Mouse (Mus musculus) olfactory bulb, adult 2 months (tissue): ENCODE results near the gene Zkscan14. TPM values are rescaled to one million over a fixed set of nuclear protein-coding genes. Genes with fewer than 3 reads are reported as not detected.
A peak's percentile ranks its signal among the peaks of the same experiment; 100 is the strongest.

ENCODE experiments used
- H3K27ac ChIP-seq: fragments of 200-500 bp; 2 replicates; pipeline ENCODE4 v1.5.1; 2012; ENCODE audit warnings: low read depth, low read length; ENCODE audit not compliant: insufficient read depth
- H3K4me1 ChIP-seq: fragments of 200-500 bp; 2 replicates; pipeline ENCODE4 v1.6.1; 2012; ENCODE audit warnings: low read length; ENCODE audit not compliant: control insufficient read depth, insufficient read depth
- H3K4me3 ChIP-seq: fragments of 200-500 bp; 2 replicates; pipeline ENCODE4 v1.5.1; 2012; ENCODE audit warnings: mild to moderate bottlenecking, low read depth, low read length, moderate library complexity; ENCODE audit not compliant: insufficient read depth
- CTCF ChIP-seq: fragments of 200-500 bp; IDR thresholded peaks from 2 replicates; pipeline ENCODE4 v1.5.1; 2012; ENCODE audit warnings: low read depth, mild to moderate bottlenecking, low read length, moderate library complexity; ENCODE audit not compliant: insufficient read depth
- POLR2A ChIP-seq: fragments of 200-500 bp; IDR thresholded peaks from 2 replicates; pipeline ENCODE4 v1.6.1; 2012; ENCODE audit warnings: mild to moderate bottlenecking, low read depth, low read length, moderate library complexity; ENCODE audit not compliant: insufficient read depth
- WGBS: fragments of 180-500 bp; shearing (Covaris S2); methylation state at CpG from one replicate; pipeline ENCODE4 v1.1.7; 2018; 5-methylcytosine and 5-hydroxymethylcytosine counted together
- polyA plus RNA-seq: library from polyadenylated mRNA; stranded (reverse); fragments of >200 nt; gene quantifications from 2 replicates; pipeline ENCODE4 v1.2.4, GENCODE M21; 2012; ENCODE audit warnings: low replicate concordance; ENCODE audit not compliant: missing spikeins, insufficient read depth, insufficient read length

The Zkscan14 gene
- polyA plus RNA-seq, 1 experiment: not detected

DNA sequence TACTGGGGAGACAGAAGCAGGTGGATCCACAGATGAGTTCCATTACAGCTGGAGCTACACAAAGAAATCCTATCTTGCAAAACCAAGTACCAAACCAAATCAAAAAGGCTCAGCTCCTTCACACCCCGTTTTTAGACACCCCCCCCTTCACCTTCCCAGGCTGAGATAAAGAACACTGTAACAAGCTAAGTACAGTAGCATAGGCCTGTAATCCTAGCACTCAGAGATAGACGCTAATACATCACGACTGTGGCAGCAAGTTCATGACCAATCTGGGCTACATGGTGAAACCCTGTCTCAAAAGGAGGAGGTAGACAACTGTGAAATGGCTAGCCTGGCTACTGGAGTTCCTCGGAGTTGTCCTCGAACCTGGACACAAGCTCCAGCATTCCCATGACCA, 11.3 kb downstream of the Zkscan14 start:
- H3K4me3 ChIP-seq: peak overlapping the region; percentile 97
- H3K4me1 ChIP-seq: peaks cover 9% of the 10 kb centered on the region
- peak overlapping the region; percentile 89 for H3K27ac ChIP-seq
- TF ChIP-seq CTCF: no peak
- no peak for TF ChIP-seq POLR2A
- WGBS: 23% methylated on average over 5 of the region's 5 CpGs

DNA sequence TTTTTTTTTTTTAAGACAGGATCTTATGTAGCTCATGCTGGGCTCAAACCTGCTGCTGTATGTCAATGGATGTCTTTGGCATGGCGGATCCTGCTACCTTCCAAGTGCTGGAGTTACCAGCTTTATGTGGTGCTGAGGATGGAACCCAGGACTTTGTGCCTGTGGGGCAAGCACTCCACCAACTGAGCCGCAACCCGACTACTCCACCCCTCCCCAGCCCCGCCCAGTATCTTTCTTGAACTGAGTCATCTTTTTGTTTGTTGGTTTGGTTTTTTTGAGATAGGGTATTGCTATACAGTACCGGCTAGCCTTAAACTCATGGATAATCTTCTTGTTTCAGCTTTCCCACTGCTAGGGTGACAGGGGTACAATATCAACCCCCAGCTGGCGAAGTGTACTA, 12.3 kb downstream of the Zkscan14 start:
- no peak overlapping the region for H3K4me3 ChIP-seq
- peaks cover 9% of the 10 kb centered on the region for H3K4me1 ChIP-seq
- 88% methylated on average over 6 of the region's 6 CpGs for WGBS
- TF ChIP-seq POLR2A (no peak), CTCF (no peak)
- H3K27ac ChIP-seq: no peak overlapping the region

DNA sequence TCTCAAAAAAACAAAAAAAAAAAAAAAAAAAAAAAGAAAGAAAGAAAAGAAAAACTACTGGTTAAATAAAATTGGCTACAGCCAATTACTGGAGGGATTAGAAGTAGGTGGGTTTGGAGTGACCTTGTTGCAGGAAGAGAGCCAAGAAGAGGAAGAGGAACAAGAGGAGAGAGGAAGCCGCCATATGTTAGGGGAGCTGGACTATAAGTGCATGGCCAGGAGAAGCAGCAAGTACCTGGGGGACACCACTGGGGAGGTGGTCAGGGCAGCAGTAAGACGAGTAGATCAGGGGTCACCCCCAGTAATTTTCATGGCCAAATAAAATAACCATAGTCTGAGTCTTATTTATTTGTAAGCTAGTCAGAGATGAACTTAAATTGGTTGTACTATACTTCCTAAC, 16.4 kb downstream of the Zkscan14 start:
- TF ChIP-seq POLR2A (no peak), CTCF (no peak)
- no peak overlapping the region for H3K4me3 ChIP-seq
- 95% methylated on average over 2 of the region's 2 CpGs for WGBS
- H3K4me1 ChIP-seq: peaks cover 9% of the 10 kb centered on the region
- no peak overlapping the region for H3K27ac ChIP-seq

DNA sequence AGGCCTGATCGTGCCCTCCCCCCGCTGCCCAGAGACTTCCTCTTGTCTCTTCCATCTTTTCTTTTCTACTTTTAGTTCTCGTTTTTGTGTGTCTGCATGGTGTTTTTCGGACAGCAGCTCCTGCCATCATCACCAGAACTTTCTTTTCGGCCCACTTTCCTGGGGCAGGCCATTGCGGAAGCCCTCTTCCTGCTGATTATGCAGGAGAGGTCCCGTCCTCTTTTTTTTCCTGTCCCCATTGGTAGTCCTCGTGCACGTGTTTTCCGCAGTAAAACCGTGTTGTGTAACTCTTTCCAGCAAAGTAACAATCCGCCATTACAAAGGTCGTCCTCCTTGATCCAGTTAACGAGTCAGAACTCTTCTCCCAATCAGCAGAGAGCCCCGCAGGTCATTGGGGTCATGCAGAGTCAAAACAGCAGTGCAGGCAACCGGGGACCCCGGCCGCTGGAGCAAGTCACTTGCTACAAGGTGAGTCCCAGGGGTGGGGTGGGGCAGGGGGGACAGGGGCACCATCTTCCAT, 23.1 kb downstream of the Zkscan14 start:
- TF ChIP-seq CTCF (no peak), POLR2A (no peak)

DNA sequence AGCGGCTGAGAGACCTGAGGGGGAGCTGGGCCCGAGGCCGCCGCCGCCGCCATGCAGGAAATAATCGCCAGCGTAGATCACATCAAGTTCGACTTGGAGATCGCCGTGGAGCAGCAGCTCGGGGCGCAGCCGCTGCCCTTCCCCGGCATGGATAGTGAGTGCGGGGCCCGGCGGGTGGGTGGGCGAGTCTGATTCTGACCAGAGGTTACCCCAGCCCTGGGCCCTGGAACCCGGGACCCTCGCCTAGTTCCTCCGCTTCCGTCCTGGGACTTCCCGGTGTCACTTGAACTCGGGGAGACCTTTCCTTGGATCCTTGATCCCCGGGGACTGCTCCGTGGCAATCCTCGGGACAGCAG, 34.4 kb downstream of the Zkscan14 start:
- Histone ChIP-seq H3K27ac (no peak overlapping the region), H3K4me3 (peak overlapping the region; percentile 75), H3K4me1 (peaks cover 15% of the 10 kb centered on the region)
- WGBS: under 1% methylated on average over 26 of the region's 28 CpGs
- no peak for TF ChIP-seq CTCF
- no peak for TF ChIP-seq POLR2A

More for the DNA sequence above, 23.1 kb downstream of the Zkscan14 start:
- Histone ChIP-seq H3K4me3 (no peak overlapping the region), H3K27ac (no peak overlapping the region), H3K4me1 (no peaks in the 10 kb centered on the region)
- WGBS: 85% methylated on average over 18 of the region's 18 CpGs

DNA sequence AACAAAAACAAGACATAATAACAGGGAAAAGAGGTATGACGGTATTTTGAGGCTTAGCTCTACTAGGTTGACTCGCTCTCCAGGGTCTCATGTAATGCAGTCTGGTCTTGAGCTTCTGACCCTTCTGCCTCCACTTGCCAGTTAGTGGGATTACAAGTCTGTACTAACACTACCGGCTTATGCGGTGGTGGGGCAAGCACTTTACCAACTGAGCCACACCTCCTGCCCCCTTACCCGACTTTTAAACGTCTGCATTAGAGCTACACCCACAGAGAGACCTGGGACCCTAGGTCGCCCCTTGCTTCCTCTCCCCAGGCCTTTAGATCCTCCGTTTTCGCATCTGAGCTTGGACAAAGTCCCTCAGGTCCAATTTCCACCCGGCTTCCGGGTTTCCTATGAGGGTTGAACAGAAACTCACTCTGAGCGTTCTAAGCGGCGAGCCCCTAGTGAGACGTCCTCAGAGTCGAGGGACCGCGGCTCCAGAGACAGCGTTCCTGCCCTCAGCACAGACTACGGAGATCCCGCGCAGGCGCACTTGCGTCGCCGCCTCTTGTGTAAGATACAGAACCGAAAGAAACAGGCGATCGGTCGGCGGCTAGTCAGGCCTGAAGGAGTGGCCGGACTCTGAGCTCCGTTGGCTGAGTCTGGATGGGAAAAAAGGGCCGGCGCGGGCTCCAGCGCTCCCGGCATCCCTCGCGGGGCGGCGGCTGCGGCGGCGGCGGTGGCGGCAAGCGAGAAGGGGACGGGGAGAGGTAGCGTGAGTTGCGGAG, 34.9 kb downstream of the Zkscan14 start, which contains the start of the genes Ptcd1 and Cpsf4:
Gene Ptcd1, minus strand, starts transcription at position 573 of the 770 bp plus-strand sequence.
Gene Cpsf4, plus strand, starts transcription at position 678 of the 770 bp plus-strand sequence.
- H3K27ac ChIP-seq: peak within 1 kb of the TSS; percentile 41
- under 1% methylated on average over 51 of the region's 51 CpGs for WGBS
- H3K4me1 ChIP-seq: peaks cover 15% of the 10 kb centered on the region
- TF ChIP-seq CTCF: no peak
- TF ChIP-seq POLR2A: peak; percentile 75
- peak within 1 kb of the TSS; percentile 75 for H3K4me3 ChIP-seq

GRCm38 (mm10) chr5:145165184-145165583, 36.5 kb downstream of the Zkscan14 start:
- Histone ChIP-seq H3K4me3 (no peak overlapping the region), H3K27ac (no peak overlapping the region), H3K4me1 (peaks cover 15% of the 10 kb centered on the region)
- TF ChIP-seq CTCF: no peak
- TF ChIP-seq POLR2A: no peak
- WGBS: 85% methylated on average over 15 of the region's 15 CpGs

DNA sequence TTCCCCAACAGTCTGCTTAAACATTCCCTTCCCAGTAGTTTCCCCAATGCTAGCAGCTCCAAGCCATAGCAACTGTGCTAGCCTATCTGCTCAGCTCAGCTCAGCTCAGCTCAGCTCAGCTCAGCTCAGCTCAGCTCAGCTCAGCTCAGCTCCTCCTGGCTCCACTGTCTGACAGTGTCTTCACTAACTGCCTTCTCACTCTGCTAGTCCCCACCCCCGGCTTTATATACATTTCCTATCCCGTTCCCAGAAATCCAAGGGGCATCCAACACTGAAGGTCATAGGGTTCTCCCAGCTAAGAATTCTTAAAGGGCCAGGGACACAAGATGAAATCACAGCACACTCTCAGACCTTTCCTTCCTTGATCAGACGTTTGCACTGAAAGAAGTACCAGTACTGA, 37.0 kb downstream of the Zkscan14 start:
- TF ChIP-seq CTCF: no peak
- no peak for TF ChIP-seq POLR2A
- no peak overlapping the region for H3K4me3 ChIP-seq
- H3K4me1 ChIP-seq: peaks cover 15% of the 10 kb centered on the region
- H3K27ac ChIP-seq: no peak overlapping the region
- 69% methylated on average over 3 of the region's 3 CpGs for WGBS

GRCm38 (mm10) chr5:145161361-145161760, 40.3 kb downstream of the Zkscan14 start:
- WGBS: 95% methylated on average over 14 of the region's 14 CpGs

More at GRCm38 (mm10) chr5:145161361-145161760, 40.3 kb downstream of the Zkscan14 start:
- H3K27ac ChIP-seq: no peak overlapping the region
- H3K4me3 ChIP-seq: no peak overlapping the region
- peaks cover 13% of the 10 kb centered on the region for H3K4me1 ChIP-seq
- no peak for TF ChIP-seq POLR2A
- TF ChIP-seq CTCF: no peak
